22 mouse cellular contexts compared by ENCODE assay signal in genomic region chr9:103562063-103562462, GRCm38 (mm10).
DNase-seq lines count a peak whose midpoint lies in the region; ATAC-seq lines count a peak whose summit lies in the region.
"Had no signal": no experiment of that assay in that cellular context is flagged by ENCODE, and none has a peak within 500 bp of the region (broad histone marks: within the 10 kb centered on the region; RNA-seq: fewer than 3 reads in every experiment).

No protein-coding gene starts in this region.

- H3K9ac ChIP-seq in hindbrain, embryonic 11.5 days (ENCODE audit: low read depth, low read length): no peak overlapping the region
- H3K9ac ChIP-seq: embryonic facial prominence, embryonic 13.5 days; embryonic facial prominence, embryonic 15.5 days; forebrain, embryonic 12.5 days had no signal

- no peaks in the 10 kb centered on the region for H3K27me3 ChIP-seq in hindbrain, embryonic 11.5 days (ENCODE audit: control insufficient read depth, insufficient read depth, low read length)
- H3K27me3 ChIP-seq: embryonic facial prominence, embryonic 13.5 days; embryonic facial prominence, embryonic 15.5 days had no signal

- H3K4me3 ChIP-seq in hindbrain, embryonic 11.5 days (ENCODE audit: low read depth, low read length): no peak overlapping the region
- H3K4me3 ChIP-seq: embryonic facial prominence, embryonic 13.5 days; embryonic facial prominence, embryonic 15.5 days; erythroblast, embryonic 14.5 days; forebrain, embryonic 10.5 days; forebrain, embryonic 12.5 days had no signal

- no peak overlapping the region for H3K4me2 ChIP-seq in hindbrain, embryonic 11.5 days (replicated peaks; ENCODE audit: low read depth, low read length)
- H3K4me2 ChIP-seq: embryonic facial prominence, embryonic 13.5 days; embryonic facial prominence, embryonic 15.5 days; forebrain, embryonic 12.5 days had no signal

- DNase-seq in ZHBTc4 (ENCODE audit: low read depth, low spot score): peak; percentile 16
- no peak for DNase-seq in gastrocnemius, postnatal 4 days (ENCODE audit: low spot score in 2 of 2)
- no peak for DNase-seq in hindbrain, embryonic 11.5 days (ENCODE audit: low spot score)
- DNase-seq in layer of hippocampus, adult 18-20 months (ENCODE audit: low spot score in 2 of 2): no peak
- DNase-seq: adrenal gland, adult 2 months; adrenal gland, postnatal 10 days; adrenal gland, postnatal 25 days; cerebellum, adult 11 months; cerebellum, adult 18-20 months; cerebellum, adult 8-10 months; cerebellum, adult 9-11 months; cerebellum, postnatal 14 days; cerebellum, postnatal 36 days; embryo, embryonic 11 days had no signal

- no peak overlapping the region for H3K27ac ChIP-seq in hindbrain, embryonic 11.5 days (ENCODE audit: low read depth, low read length)
- H3K27ac ChIP-seq: embryonic facial prominence, embryonic 13.5 days; embryonic facial prominence, embryonic 15.5 days; forebrain, embryonic 10.5 days; forebrain, embryonic 12.5 days had no signal

- 88% methylated on average over 1 of the region's 1 CpGs for WGBS in hindbrain, embryonic 11.5 days

- ATAC-seq in megakaryocyte, adult 5-6 weeks (ENCODE audit: poor library complexity, severe bottlenecking): peak; percentile 59
- ATAC-seq in hindbrain, embryonic 11.5 days (ENCODE audit: low FRiP score): no peak
- ATAC-seq: forebrain, embryonic 14.5 days; forebrain, embryonic 16.5 days had no signal

- H3K9me3 ChIP-seq in hindbrain, embryonic 11.5 days (ENCODE audit: control insufficient read depth, low read length): no peaks in the 10 kb centered on the region
- H3K9me3 ChIP-seq: embryonic facial prominence, embryonic 13.5 days; embryonic facial prominence, embryonic 15.5 days; forebrain, embryonic 12.5 days had no signal

- H3K36me3 ChIP-seq in hindbrain, embryonic 11.5 days (ENCODE audit: control insufficient read depth, insufficient read depth, low read length): no peaks in the 10 kb centered on the region
- H3K36me3 ChIP-seq: embryonic facial prominence, embryonic 13.5 days; embryonic facial prominence, embryonic 15.5 days; forebrain, embryonic 10.5 days; forebrain, embryonic 12.5 days had no signal

- H3K4me1 ChIP-seq in hindbrain, embryonic 11.5 days (replicated peaks; ENCODE audit: control insufficient read depth, insufficient read depth, low read length): peaks cover 10% of the 10 kb centered on the region; the same call in 1 of the 2 replicates
